Mouse (Mus musculus): ENCODE results near the gene Aaed1.

GRCm38 (mm10) chr13:64235062-64235715, 77.3 kb downstream of the Aaed1 start:
- TF ChIP-seq CTCF (IDR thresholded peaks at IDR 0.05; ENCODE audit: extremely low read depth, insufficient read depth, insufficient read length, insufficient replicate concordance) (no peak), POLR2A (IDR thresholded peaks at IDR 0.05; ENCODE audit: low read depth, low read length) (no peak)

Data from spleen, adult 2 months (tissue).